Mouse (Mus musculus) testis, postnatal 14 days (tissue): Measurements from ENCODE around the gene Nt5c1a.
A peak's percentile ranks its signal among the peaks of the same experiment; 100 is the strongest.

ENCODE experiments used
- DNase-seq: peaks from one replicate; pipeline ENCODE4 v3.0.0; 2021; ENCODE audit warnings: low spot score

The Nt5c1a gene

GRCm38 (mm10) chr4:123211453-123211852 lies 10.1 kb downstream of the Nt5c1a start:
- DNase-seq: no peak

DNA sequence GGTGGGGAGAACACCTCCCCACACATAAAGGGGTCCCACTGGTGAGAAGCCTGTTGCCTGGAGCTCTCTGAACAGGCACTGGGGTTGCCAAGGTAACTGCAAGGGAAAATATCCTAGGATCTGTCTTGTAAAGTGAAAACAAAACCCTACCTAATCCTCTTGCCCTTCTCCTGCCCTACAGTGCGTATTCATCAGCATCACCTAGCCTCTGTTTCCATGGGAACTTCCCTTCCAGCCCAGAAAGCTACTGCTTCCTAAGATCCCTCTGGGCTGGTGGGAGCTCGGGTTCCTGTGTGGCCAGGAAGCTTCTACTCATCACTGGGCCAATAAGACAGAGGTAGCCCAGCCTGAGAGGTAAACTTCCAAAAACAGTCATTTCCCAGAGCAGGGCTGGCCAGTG lies 11.0 kb downstream of the Nt5c1a start:
- DNase-seq: no peak

DNA sequence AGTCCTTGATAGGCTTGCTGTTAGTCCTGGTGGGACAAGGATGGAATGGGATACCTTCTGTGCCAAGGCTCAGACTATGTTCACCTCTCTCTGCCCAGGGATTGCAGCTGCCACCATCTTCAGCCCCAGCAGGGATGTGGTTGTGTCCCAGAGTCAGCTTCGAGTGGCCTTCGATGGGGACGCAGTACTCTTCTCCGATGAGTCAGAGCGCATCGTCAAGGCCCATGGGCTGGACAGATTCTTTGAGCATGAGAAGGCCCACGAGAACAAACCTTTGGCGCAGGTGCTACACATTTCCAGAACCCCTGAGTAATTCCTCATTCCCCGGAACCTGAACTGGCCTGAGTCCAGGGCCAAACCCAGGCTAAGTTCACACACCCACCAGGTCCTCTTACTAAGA lies 12.7 kb downstream of the Nt5c1a start:
- DNase-seq: no peak

DNA sequence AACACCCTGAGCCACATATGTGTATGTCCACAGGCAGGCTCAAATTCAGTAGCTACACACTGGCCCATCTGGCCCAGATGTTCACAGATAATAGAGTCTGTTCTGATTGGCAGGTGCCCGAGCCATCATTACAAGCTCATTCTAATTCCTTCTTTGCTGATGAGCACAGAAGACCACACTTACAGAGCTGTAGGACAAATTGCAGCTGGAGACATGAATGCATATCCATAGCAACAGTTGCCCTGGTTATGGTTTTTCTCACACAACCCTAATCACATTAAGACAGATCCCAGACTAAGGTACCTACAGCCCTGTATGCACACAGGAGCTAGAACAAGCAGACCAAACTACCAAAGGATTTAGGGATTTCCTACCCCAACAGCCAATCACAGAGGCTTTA lies 14.1 kb downstream of the Nt5c1a start:
- no peak for DNase-seq

DNA sequence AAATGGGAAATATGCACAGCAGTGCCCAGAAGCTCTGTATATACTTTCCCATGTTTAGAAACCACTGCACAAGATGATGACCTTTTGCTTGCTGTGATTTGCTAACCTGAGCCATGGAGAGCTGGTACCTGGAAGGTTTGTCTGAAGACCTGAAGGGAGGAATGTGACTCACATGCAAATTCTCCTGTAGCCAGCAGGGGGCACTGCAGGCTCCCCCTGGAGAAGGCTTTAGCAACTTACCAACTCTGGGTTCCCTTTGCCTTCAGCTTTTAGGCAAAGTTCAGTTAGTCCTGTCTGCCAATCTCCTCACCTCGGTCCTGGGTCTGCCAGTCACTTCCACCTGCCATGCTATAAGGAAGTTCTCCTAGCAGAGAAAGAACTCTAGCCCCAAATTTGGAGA lies 15.5 kb downstream of the Nt5c1a start:
- DNase-seq: no peak

GRCm38 (mm10) chr4:123219720-123220357 lies 18.5 kb downstream of the Nt5c1a start:
- peak; percentile 58 for DNase-seq

DNA sequence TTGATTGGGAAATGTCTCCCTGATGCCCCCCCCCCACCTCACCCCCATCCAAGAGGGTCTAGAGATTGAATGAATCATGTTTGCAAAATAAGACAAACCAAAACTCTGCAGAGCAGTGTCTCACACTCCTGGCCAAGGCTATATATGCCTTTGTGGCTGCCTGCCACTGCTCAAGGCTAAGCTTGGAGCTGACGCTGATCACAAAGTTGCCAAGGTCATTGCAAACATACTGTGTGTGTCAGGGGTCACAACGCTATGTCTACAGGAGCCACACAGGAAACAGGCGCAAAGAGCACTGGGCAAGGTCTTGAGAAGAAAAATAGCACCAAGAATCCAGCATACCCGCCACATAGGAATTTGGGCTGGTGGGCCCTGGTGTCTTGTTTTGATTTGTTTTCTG lies 19.3 kb downstream of the Nt5c1a start:
- no peak for DNase-seq

DNA sequence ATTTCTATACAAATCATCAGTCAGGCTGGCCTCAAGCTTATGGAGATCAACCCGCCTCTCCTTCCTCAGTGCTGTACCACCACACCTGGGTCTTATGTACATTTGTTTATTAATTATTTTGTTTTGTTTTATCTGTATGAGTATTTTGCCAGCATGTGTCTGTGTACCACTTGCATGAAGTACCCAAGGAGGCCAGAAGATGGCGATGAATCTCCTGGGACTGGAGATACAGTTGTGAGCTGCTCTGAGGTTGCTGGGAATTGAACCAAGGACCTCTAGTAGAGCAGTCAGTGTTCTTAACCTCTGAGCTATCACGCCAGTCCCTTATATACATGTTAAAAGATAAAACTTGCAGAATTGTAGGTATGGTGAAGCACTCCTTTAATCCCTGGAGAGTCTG lies 22.0 kb downstream of the Nt5c1a start:
- no peak for DNase-seq

GRCm38 (mm10) chr4:123225718-123226403 lies 24.6 kb downstream of the Nt5c1a start:
- no peak for DNase-seq

- no peak for DNase-seq
Observed at GRCm38 (mm10) chr4:123227707-123228106, 26.4 kb downstream of the Nt5c1a start.

DNA sequence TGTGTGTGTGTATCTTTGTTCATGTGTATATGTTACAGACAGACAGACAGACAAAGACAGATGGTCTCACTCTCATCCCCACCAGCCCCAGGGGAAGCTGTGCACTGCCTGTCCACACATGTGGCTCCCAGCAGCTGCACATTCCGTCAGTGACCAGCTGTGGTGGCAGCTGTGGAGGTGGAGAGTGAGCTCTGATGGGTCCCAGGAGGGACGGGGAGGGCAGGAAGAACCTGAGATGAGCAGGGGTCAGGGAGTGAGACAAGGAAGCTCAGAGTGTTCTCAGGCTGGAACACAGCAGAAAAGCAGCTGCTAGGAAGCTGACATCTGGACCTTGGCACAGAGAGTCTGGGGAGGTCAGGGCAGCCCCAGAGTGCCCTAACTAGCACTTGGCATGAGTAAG lies 27.0 kb downstream of the Nt5c1a start:
- peak; percentile 76 for DNase-seq

- DNase-seq: no peak
Observed at GRCm38 (mm10) chr4:123229166-123229565, 27.9 kb downstream of the Nt5c1a start.

GRCm38 (mm10) chr4:123232841-123233240 lies 31.5 kb downstream of the Nt5c1a start:
- DNase-seq: no peak

DNA sequence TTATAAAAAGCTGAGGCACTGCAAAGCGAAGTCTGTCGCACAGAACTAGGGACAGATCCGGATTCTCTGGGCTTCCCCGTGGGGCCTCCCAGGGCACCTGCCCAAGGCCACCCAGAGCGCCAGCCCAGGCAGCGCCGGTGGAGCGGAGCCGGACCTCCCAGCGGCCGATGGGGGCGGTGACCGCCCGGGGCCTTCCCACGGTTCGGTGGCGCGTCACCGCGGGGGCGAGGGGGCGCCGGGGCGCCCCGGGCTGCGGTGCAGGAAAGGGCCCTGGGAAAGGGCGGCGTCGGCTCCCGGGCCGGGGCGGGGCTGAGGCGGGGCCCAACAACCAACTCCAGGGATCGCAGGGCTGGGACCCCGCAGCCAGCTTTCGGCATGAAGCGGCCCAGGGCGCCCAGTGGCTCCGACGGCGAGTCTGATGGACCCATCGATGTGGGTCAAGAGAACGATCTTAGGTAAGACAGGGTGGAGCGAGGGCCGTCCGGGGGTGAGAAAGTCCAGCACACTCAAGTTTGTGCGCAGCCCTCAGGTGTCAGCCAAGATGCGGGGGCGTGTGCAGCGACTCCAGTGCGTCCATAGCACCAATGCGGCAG lies 32.3 kb downstream of the Nt5c1a start, which contains the start of gene Heyl:
Gene Heyl, plus strand, starts transcription at position 65 of the 593 bp plus-strand sequence.
- DNase-seq: peak; percentile 46

DNA sequence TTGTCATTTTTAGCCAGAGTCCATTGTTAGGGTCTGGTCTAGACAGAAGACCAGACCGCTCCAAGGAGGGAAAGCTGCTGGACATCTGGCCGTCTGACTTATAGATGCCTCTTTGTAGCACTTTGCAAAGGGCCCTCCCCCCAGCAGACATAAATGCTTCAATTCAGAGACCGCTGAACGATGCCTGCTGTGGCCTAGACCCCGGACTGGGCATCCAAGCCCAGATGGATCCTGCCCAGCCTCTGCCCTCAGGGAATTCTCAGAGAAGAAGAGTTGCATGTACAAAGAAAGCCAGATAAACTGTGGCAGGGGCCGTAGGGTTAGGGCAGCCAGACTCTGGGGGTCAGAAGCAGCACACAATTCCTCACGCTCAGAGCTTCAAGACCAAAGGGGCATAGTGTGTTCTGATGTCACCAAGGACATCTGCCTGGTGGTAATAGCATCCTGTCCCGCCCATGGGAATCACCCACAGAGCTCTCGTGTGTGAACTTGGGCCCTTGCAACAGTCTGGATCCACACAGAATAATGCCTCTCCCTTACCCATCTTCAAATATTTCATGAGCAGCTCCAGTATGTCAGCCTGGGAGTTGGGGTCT lies 34.6 kb downstream of the Nt5c1a start:
- DNase-seq: no peak

GRCm38 (mm10) chr4:123236431-123237031 lies 35.2 kb downstream of the Nt5c1a start:
- no peak for DNase-seq

- DNase-seq: no peak
Observed at GRCm38 (mm10) chr4:123237386-123238266, 36.3 kb downstream of the Nt5c1a start.

GRCm38 (mm10) chr4:123239361-123240203 lies 38.3 kb downstream of the Nt5c1a start:
- peak; percentile 52 for DNase-seq

DNA sequence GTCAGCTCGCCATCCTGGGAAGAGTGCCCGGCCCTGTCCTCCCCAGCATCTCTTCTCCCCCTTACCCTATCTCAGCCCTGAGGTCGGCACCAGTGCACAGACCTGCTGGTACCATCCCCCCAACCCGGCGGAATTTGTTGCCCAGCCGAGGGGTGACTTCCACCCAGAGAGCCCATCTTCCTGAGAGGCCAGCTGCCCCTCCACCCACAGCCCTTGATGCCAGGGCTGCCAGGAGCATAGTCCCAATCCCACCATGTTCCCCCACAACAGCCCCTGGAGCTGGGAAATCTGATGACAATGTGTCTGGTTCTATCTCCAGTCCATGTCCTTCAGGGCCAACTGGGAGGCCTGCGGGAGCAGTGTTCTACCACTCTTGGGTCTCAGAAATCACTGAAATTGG lies 44.9 kb downstream of the Nt5c1a start:
- no peak for DNase-seq

- no peak for DNase-seq
Observed at GRCm38 (mm10) chr4:123246651-123247050, 45.3 kb downstream of the Nt5c1a start.
